In genomic region chr17:56361542-56361941, GRCm38 (mm10) we compare ENCODE assay signal across 27 mouse cellular contexts. TPM values are rescaled to one million over a fixed set of nuclear protein-coding genes. Genes with fewer than 3 reads are reported as not detected.
DNase-seq lines count a peak whose midpoint lies in the region; ATAC-seq lines count a peak whose summit lies in the region.
"Had no signal": no experiment of that assay in that cellular context is flagged by ENCODE, and none has a peak within 500 bp of the region (broad histone marks: within the 10 kb centered on the region; RNA-seq: fewer than 3 reads in every experiment).

No protein-coding gene starts in this region.

- no peak for ATAC-seq in forebrain, embryonic 13.5 days
- no peak for ATAC-seq in forebrain, embryonic 11.5 days (replicated peaks; ENCODE audit: low FRiP score)
- ATAC-seq in hindbrain, embryonic 15.5 days (ENCODE audit: low FRiP score, low read depth), result no peak
- ATAC-seq: forebrain, postnatal 0 days had no signal

- no peak overlapping the region for H3K9ac ChIP-seq in forebrain, embryonic 13.5 days
- no peak overlapping the region for H3K9ac ChIP-seq in forebrain, embryonic 11.5 days (ENCODE audit: low read length)
- H3K9ac ChIP-seq in hindbrain, embryonic 15.5 days, result no peak overlapping the region
- H3K9ac ChIP-seq: embryonic facial prominence, embryonic 13.5 days; forebrain, postnatal 0 days; heart, embryonic 12.5 days; limb, embryonic 13.5 days; lung, embryonic 15.5 days had no signal

- WGBS in forebrain, embryonic 13.5 days, result 93% methylated on average over 2 of the region's 2 CpGs
- 88% methylated on average over 2 of the region's 2 CpGs for WGBS in forebrain, embryonic 11.5 days
- 86% methylated on average over 2 of the region's 2 CpGs for WGBS in hindbrain, embryonic 15.5 days
- WGBS in hindbrain, embryonic 10.5 days, result 91% methylated on average over 2 of the region's 2 CpGs

- H3K9me3 ChIP-seq in forebrain, embryonic 13.5 days (replicated peaks), result no peaks in the 10 kb centered on the region
- H3K9me3 ChIP-seq in forebrain, embryonic 11.5 days (ENCODE audit: control insufficient read depth, low read length), result no peaks in the 10 kb centered on the region
- H3K9me3 ChIP-seq in hindbrain, embryonic 15.5 days, result no peaks in the 10 kb centered on the region
- no peaks in the 10 kb centered on the region for H3K9me3 ChIP-seq in hindbrain, embryonic 10.5 days
- H3K9me3 ChIP-seq: embryonic facial prominence, embryonic 13.5 days; forebrain, embryonic 10.5 days; G1E; heart, embryonic 12.5 days; limb, embryonic 13.5 days; lung, embryonic 15.5 days had no signal

- H3K27ac ChIP-seq in forebrain, embryonic 13.5 days, result 0 out of 2 replicates have a peak overlapping the region, but pooled peaks have one; percentile 8
- H3K27ac ChIP-seq in forebrain, embryonic 11.5 days (ENCODE audit: low read depth, low read length), result no peak overlapping the region
- 0 out of 2 replicates have a peak overlapping the region, but pooled peaks have one; percentile 72 for H3K27ac ChIP-seq in hindbrain, embryonic 15.5 days (replicated peaks)
- H3K27ac ChIP-seq in hindbrain, embryonic 10.5 days, result no peak overlapping the region
- H3K27ac ChIP-seq: embryonic facial prominence, embryonic 13.5 days; limb, embryonic 13.5 days; lung, embryonic 15.5 days had no signal

- no peak for DNase-seq in forebrain, embryonic 11.5 days (ENCODE audit: low spot score)
- no peak for DNase-seq in hindbrain, embryonic 10.5 days (ENCODE audit: low spot score)
- peak; percentile 65 for DNase-seq in layer of hippocampus, adult 9-11 months
- DNase-seq in layer of hippocampus, postnatal 36 days, result no peak
- DNase-seq in brain, adult 2 months (ENCODE audit: low read depth, low spot score), result peak; percentile 79
- no peak for DNase-seq in kidney, adult 11 months
- DNase-seq: adrenal gland, adult 8-10 months; cerebellum, adult 9-11 months; forebrain, postnatal 0 days; gastrocnemius, postnatal 14 days; heart, adult 18-20 months; heart, postnatal 10 days; kidney, adult 2 months; kidney, postnatal 36 days; midbrain, embryonic 14.5 days; retina, postnatal 1 day; spleen, adult 18-20 months; thymus, postnatal 14 days had no signal

- no peak overlapping the region for H3K4me3 ChIP-seq in forebrain, embryonic 13.5 days
- no peak overlapping the region for H3K4me3 ChIP-seq in forebrain, embryonic 11.5 days (ENCODE audit: low read depth, low read length)
- no peak overlapping the region for H3K4me3 ChIP-seq in hindbrain, embryonic 15.5 days
- no peak overlapping the region for H3K4me3 ChIP-seq in hindbrain, embryonic 10.5 days
- H3K4me3 ChIP-seq: embryonic facial prominence, embryonic 13.5 days; forebrain, embryonic 10.5 days; heart, embryonic 12.5 days; limb, embryonic 13.5 days; lung, embryonic 15.5 days had no signal

- H3K36me3 ChIP-seq in forebrain, embryonic 13.5 days (ENCODE audit: poor library complexity, severe bottlenecking), result peaks cover 78% of the 10 kb centered on the region
- no peaks in the 10 kb centered on the region for H3K36me3 ChIP-seq in forebrain, embryonic 11.5 days (ENCODE audit: control insufficient read depth, insufficient read depth, low read length)
- peaks cover 8% of the 10 kb centered on the region; the same call in 1 of the 2 replicates for H3K36me3 ChIP-seq in hindbrain, embryonic 15.5 days
- H3K36me3 ChIP-seq in hindbrain, embryonic 10.5 days, result peaks cover 95% of the 10 kb centered on the region

- peaks cover 33% of the 10 kb centered on the region for H3K4me1 ChIP-seq in forebrain, embryonic 13.5 days
- 0 out of 2 replicates have a peak, but pooled peaks cover 1% of the 10 kb centered on the region for H3K4me1 ChIP-seq in forebrain, embryonic 11.5 days (replicated peaks; ENCODE audit: control insufficient read depth, insufficient read depth, low read length)
- peaks cover 59% of the 10 kb centered on the region for H3K4me1 ChIP-seq in hindbrain, embryonic 15.5 days (replicated peaks)
- peaks cover 5% of the 10 kb centered on the region; the same call in 1 of the 2 replicates for H3K4me1 ChIP-seq in hindbrain, embryonic 10.5 days (replicated peaks)
- H3K4me1 ChIP-seq: embryonic facial prominence, embryonic 13.5 days had no signal

- no peak overlapping the region for H3K4me2 ChIP-seq in forebrain, embryonic 13.5 days
- H3K4me2 ChIP-seq in forebrain, embryonic 11.5 days (ENCODE audit: low read depth, low read length, severe bottlenecking), result no peak overlapping the region
- H3K4me2 ChIP-seq in hindbrain, embryonic 15.5 days, result no peak overlapping the region
- H3K4me2 ChIP-seq: embryonic facial prominence, embryonic 13.5 days; heart, embryonic 12.5 days; limb, embryonic 13.5 days; liver, embryonic 11.5 days; lung, embryonic 15.5 days had no signal

- no peaks in the 10 kb centered on the region for H3K27me3 ChIP-seq in forebrain, embryonic 13.5 days
- no peaks in the 10 kb centered on the region for H3K27me3 ChIP-seq in forebrain, embryonic 11.5 days (ENCODE audit: control insufficient read depth, insufficient read depth, low read length)
- H3K27me3 ChIP-seq in hindbrain, embryonic 15.5 days, result no peaks in the 10 kb centered on the region
- H3K27me3 ChIP-seq in hindbrain, embryonic 10.5 days (ENCODE audit: insufficient read depth, poor library complexity, severe bottlenecking), result no peaks in the 10 kb centered on the region
- H3K27me3 ChIP-seq: embryonic facial prominence, embryonic 13.5 days; heart, embryonic 12.5 days; limb, embryonic 13.5 days; lung, embryonic 15.5 days had no signal

RNA-seq across cellular contexts. Expression of gene Kdm4b, which starts 35.7 kb away (rescaled TPM):
- polyA plus RNA-seq in forebrain, embryonic 13.5 days (2015; fragmentation: Nextera tagmentation; extraction: Ambion mirVana), result 51.4 and 55.9 TPM in 2 replicates
- polyA plus RNA-seq in forebrain, embryonic 11.5 days (2014; fragmentation: Nextera tagmentation; extraction: Ambion mirVana), result 52.1 TPM in 2 replicates
- polyA plus RNA-seq in hindbrain, embryonic 15.5 days (2015; fragmentation: Nextera tagmentation; extraction: Ambion mirVana), result 71.5 and 73.7 TPM in 2 replicates
- polyA plus RNA-seq in hindbrain, embryonic 10.5 days (2016; fragmentation: Nextera tagmentation; extraction: Ambion mirVana), result 51.5 and 65.8 TPM in 2 replicates
- 10 to 100 TPM; 84.3 to 96.2 TPM for total RNA-seq in layer of hippocampus, postnatal 36 days (2021)

RNA-seq across cellular contexts. Expression of gene Uhrf1, which starts 58.4 kb away (rescaled TPM):
- 119 and 138 TPM in 2 replicates for polyA plus RNA-seq in forebrain, embryonic 13.5 days (2015; fragmentation: Nextera tagmentation; extraction: Ambion mirVana)
- 197 and 223 TPM in 2 replicates for polyA plus RNA-seq in forebrain, embryonic 11.5 days (2014; fragmentation: Nextera tagmentation; extraction: Ambion mirVana)
- polyA plus RNA-seq in hindbrain, embryonic 15.5 days (2015; fragmentation: Nextera tagmentation; extraction: Ambion mirVana), result 29.7 and 31.9 TPM in 2 replicates
- polyA plus RNA-seq in hindbrain, embryonic 10.5 days (2016; fragmentation: Nextera tagmentation; extraction: Ambion mirVana), result 196 and 300 TPM in 2 replicates
- total RNA-seq in layer of hippocampus, postnatal 36 days (2021), result 1 to 10 TPM; 1.2 to 1.3 TPM

Comparison
In these comparisons a context has a peak if more than half of its experiments do, and no peak if none do; other contexts are left out.
1. H3K27ac ChIP-seq: peak in forebrain, embryonic 13.5 days (single experiment) and hindbrain, embryonic 15.5 days (single experiment); none in forebrain, embryonic 11.5 days (single experiment) and hindbrain, embryonic 10.5 days (single experiment).
2. DNase-seq: peak in layer of hippocampus, adult 9-11 months (single experiment) and brain, adult 2 months (single experiment); none in forebrain, embryonic 11.5 days (single experiment), hindbrain, embryonic 10.5 days (single experiment), layer of hippocampus, postnatal 36 days (0 of 2) and kidney, adult 11 months (single experiment).